Mouse (Mus musculus): Measurements from ENCODE around the gene Odf3b. TPM values are rescaled to one million over a fixed set of nuclear protein-coding genes. Genes with fewer than 3 reads are reported as not detected.

Gene Odf3b
- 0.23 and 0.29 TPM in 2 replicates for polyA plus RNA-seq (2015; fragmentation: Nextera tagmentation; extraction: Ambion mirVana)

GRCm38 (mm10) chr15:89378831-89379401 lies at the start of gene Odf3b:
Odf3b (minus strand) TSS chr15:89379282.
- Histone ChIP-seq H3K27ac (no peak within 1 kb of the TSS), H3K4me3 (peak within 1 kb of the TSS; percentile 46), H3K9me3 (no peaks in the 10 kb centered on the region), H3K27me3 (peaks cover 79% of the 10 kb centered on the region), H3K4me2 (replicated peaks) (peak within 1 kb of the TSS; percentile 76), H3K36me3 (no peaks in the 10 kb centered on the region), H3K9ac (peak within 1 kb of the TSS; percentile 62), H3K4me1 (peaks cover 30% of the 10 kb centered on the region)
- ATAC-seq (ENCODE audit: low FRiP score, low read depth): no peak
- 1% methylated on average over 33 of the region's 33 CpGs for WGBS

DNA sequence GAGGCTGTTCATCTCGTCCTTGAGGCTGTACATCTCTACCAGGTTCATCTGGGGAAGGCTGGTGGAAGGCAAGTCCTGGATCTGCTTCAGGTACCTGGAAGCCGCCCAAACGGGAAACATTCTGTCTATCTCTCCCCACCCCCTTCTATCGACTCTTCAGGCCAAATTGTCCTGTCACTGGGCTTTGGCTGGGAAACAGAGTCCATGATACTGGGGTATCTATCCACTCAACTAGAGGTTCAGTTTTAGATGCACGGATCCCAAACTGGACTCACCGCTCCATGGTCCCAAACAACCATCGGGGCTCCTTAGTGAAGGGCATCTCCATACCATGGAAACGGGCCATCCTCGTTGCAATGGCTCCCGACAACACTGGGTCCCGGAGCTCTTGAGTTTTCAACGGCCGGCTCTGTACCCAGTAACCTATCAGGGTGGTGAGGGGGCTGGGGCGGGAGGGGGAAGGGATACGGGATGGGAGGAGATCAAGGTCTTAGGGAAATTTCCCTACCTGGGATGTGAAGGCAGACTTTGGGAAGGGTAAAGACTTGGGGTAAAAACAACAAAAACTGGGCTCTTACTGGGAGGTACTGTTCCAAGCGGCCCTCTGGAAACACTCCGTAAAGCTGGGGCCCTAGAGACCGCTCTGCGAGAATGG lies 49.2 kb upstream of the Odf3b start:
- Histone ChIP-seq H3K27ac (no peak overlapping the region), H3K9ac (peak overlapping the region; percentile 75), H3K27me3 (no peaks in the 10 kb centered on the region), H3K9me3 (no peaks in the 10 kb centered on the region), H3K4me1 (peaks cover 22% of the 10 kb centered on the region), H3K36me3 (peaks cover 26% of the 10 kb centered on the region), H3K4me3 (peak overlapping the region; percentile 77), H3K4me2 (replicated peaks) (peak overlapping the region; percentile 91)
- no peak for ATAC-seq (ENCODE audit: low FRiP score, low read depth)
- WGBS: 82% methylated on average over 19 of the region's 19 CpGs

- no peak overlapping the region for H3K27ac ChIP-seq
- H3K27me3 ChIP-seq: no peaks in the 10 kb centered on the region
- ATAC-seq (ENCODE audit: low FRiP score, low read depth): no peak
- H3K36me3 ChIP-seq: peaks cover 26% of the 10 kb centered on the region
- H3K4me3 ChIP-seq: no peak overlapping the region
- H3K9ac ChIP-seq: no peak overlapping the region
- WGBS: 94% methylated on average over 10 of the region's 10 CpGs
- H3K4me1 ChIP-seq: peaks cover 22% of the 10 kb centered on the region
- no peak overlapping the region for H3K4me2 ChIP-seq (replicated peaks)
- no peaks in the 10 kb centered on the region for H3K9me3 ChIP-seq
Observed at GRCm38 (mm10) chr15:89426716-89427115, 47.6 kb upstream of the Odf3b start.

- H3K4me1 ChIP-seq: peaks cover 22% of the 10 kb centered on the region
- no peak within 1 kb of the TSS for H3K27ac ChIP-seq
- no peak for ATAC-seq (ENCODE audit: low FRiP score, low read depth)
- H3K4me3 ChIP-seq: no peak within 1 kb of the TSS
- peaks cover 26% of the 10 kb centered on the region for H3K36me3 ChIP-seq
- no peaks in the 10 kb centered on the region for H3K9me3 ChIP-seq
- H3K9ac ChIP-seq: peak within 1 kb of the TSS; percentile 31; the same call in 1 of the 2 replicates
- H3K4me2 ChIP-seq (replicated peaks): peak within 1 kb of the TSS; percentile 28; the same call in 1 of the 2 replicates
- no peaks in the 10 kb centered on the region for H3K27me3 ChIP-seq
- 27% methylated on average over 6 of the region's 6 CpGs for WGBS
Observed at GRCm38 (mm10) chr15:89425711-89426121, 46.6 kb upstream of the Odf3b start, which contains the start of gene Cpt1b. Cpt1b (minus strand) TSS chr15:89425863.

GRCm38 (mm10) chr15:89424621-89425020 lies 45.5 kb upstream of the Odf3b start:
- WGBS: 83% methylated on average over 8 of the region's 8 CpGs
- Histone ChIP-seq H3K27me3 (no peaks in the 10 kb centered on the region), H3K4me3 (no peak overlapping the region), H3K36me3 (peaks cover 35% of the 10 kb centered on the region), H3K4me2 (replicated peaks) (no peak overlapping the region), H3K27ac (no peak overlapping the region), H3K4me1 (peaks cover 17% of the 10 kb centered on the region), H3K9ac (no peak overlapping the region), H3K9me3 (no peaks in the 10 kb centered on the region)
- no peak for ATAC-seq (ENCODE audit: low FRiP score, low read depth)

DNA sequence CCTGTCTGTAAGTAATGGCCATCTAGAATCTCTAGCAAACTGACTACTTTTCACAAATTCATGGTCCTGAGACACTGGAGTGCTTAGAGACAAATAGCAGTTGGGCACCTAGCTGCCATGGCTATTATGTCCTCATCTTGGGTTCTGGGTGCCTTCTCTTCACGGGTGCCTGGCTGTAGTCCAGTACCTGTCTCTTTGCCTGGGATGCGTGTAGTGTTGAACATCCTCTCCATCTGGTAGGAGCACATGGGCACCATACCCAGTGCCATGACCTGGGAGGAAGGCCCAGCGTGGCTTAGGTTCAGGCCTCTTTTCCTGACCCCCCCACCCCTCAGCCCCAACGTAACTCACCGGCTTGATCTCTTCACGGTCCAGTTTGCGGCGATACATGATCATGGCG lies 42.9 kb upstream of the Odf3b start:
- 94% methylated on average over 9 of the region's 9 CpGs for WGBS
- H3K4me2 ChIP-seq (replicated peaks): no peak overlapping the region
- ATAC-seq (ENCODE audit: low FRiP score, low read depth): no peak
- H3K4me1 ChIP-seq: peaks cover 7% of the 10 kb centered on the region
- H3K27me3 ChIP-seq: no peaks in the 10 kb centered on the region
- H3K9ac ChIP-seq: no peak overlapping the region
- H3K4me3 ChIP-seq: no peak overlapping the region
- H3K9me3 ChIP-seq: no peaks in the 10 kb centered on the region
- peaks cover 32% of the 10 kb centered on the region for H3K36me3 ChIP-seq
- H3K27ac ChIP-seq: no peak overlapping the region

GRCm38 (mm10) chr15:89415282-89415681 lies 36.2 kb upstream of the Odf3b start:
- no peaks in the 10 kb centered on the region for H3K4me1 ChIP-seq
- H3K9ac ChIP-seq: no peak overlapping the region
- H3K27ac ChIP-seq: no peak overlapping the region
- no peaks in the 10 kb centered on the region for H3K27me3 ChIP-seq
- 89% methylated on average over 8 of the region's 8 CpGs for WGBS
- no peaks in the 10 kb centered on the region for H3K9me3 ChIP-seq
- no peak overlapping the region for H3K4me3 ChIP-seq
- ATAC-seq (ENCODE audit: low FRiP score, low read depth): no peak
- H3K4me2 ChIP-seq (replicated peaks): no peak overlapping the region
- H3K36me3 ChIP-seq: peaks cover 18% of the 10 kb centered on the region

- Histone ChIP-seq H3K4me1 (no peaks in the 10 kb centered on the region), H3K27me3 (no peaks in the 10 kb centered on the region), H3K9me3 (peaks cover 15% of the 10 kb centered on the region; the same call in 1 of the 2 replicates), H3K9ac (no peak within 1 kb of the TSS), H3K27ac (no peak within 1 kb of the TSS), H3K4me2 (replicated peaks) (no peak within 1 kb of the TSS), H3K4me3 (no peak within 1 kb of the TSS), H3K36me3 (no peaks in the 10 kb centered on the region)
- WGBS: 82% methylated on average over 20 of the region's 24 CpGs
- ATAC-seq (ENCODE audit: low FRiP score, low read depth): no peak
Observed at GRCm38 (mm10) chr15:89410118-89410517, 31.0 kb upstream of the Odf3b start, which contains the start of gene Syce3. Syce3 (minus strand) TSS chr15:89410503.

- H3K4me3 ChIP-seq: no peak overlapping the region
- no peaks in the 10 kb centered on the region for H3K4me1 ChIP-seq
- no peak for ATAC-seq (ENCODE audit: low FRiP score, low read depth)
- H3K4me2 ChIP-seq (replicated peaks): no peak overlapping the region
- no peak overlapping the region for H3K9ac ChIP-seq
- H3K9me3 ChIP-seq: peaks cover 15% of the 10 kb centered on the region; the same call in 1 of the 2 replicates
- H3K27me3 ChIP-seq: no peaks in the 10 kb centered on the region
- no peaks in the 10 kb centered on the region for H3K36me3 ChIP-seq
- H3K27ac ChIP-seq: no peak overlapping the region
Observed at GRCm38 (mm10) chr15:89406691-89407090, 27.6 kb upstream of the Odf3b start.

- H3K27ac ChIP-seq: no peak overlapping the region
- H3K4me2 ChIP-seq (replicated peaks): no peak overlapping the region
- no peak overlapping the region for H3K9ac ChIP-seq
- H3K4me1 ChIP-seq: no peaks in the 10 kb centered on the region
- ATAC-seq (ENCODE audit: low FRiP score, low read depth): no peak
- H3K27me3 ChIP-seq: no peaks in the 10 kb centered on the region
- H3K36me3 ChIP-seq: no peaks in the 10 kb centered on the region
- peaks cover 15% of the 10 kb centered on the region; the same call in 1 of the 2 replicates for H3K9me3 ChIP-seq
- 78% methylated on average over 10 of the region's 10 CpGs for WGBS
- no peak overlapping the region for H3K4me3 ChIP-seq
Observed at GRCm38 (mm10) chr15:89404831-89405623, 25.9 kb upstream of the Odf3b start.

- Histone ChIP-seq H3K36me3 (no peaks in the 10 kb centered on the region), H3K4me2 (replicated peaks) (no peak overlapping the region), H3K27me3 (no peaks in the 10 kb centered on the region), H3K27ac (no peak overlapping the region), H3K4me3 (no peak overlapping the region), H3K9me3 (peaks cover 9% of the 10 kb centered on the region; the same call in 1 of the 2 replicates), H3K4me1 (no peaks in the 10 kb centered on the region), H3K9ac (no peak overlapping the region)
- 73% methylated on average over 1 of the region's 1 CpGs for WGBS
- no peak for ATAC-seq (ENCODE audit: low FRiP score, low read depth)
Observed at GRCm38 (mm10) chr15:89402471-89402870, 23.4 kb upstream of the Odf3b start.

GRCm38 (mm10) chr15:89399716-89400115 lies 20.6 kb upstream of the Odf3b start:
- ATAC-seq (ENCODE audit: low FRiP score, low read depth): no peak

More at GRCm38 (mm10) chr15:89399716-89400115, 20.6 kb upstream of the Odf3b start:
- no peak overlapping the region for H3K9ac ChIP-seq
- 62% methylated on average over 1 of the region's 1 CpGs for WGBS
- H3K4me2 ChIP-seq (replicated peaks): no peak overlapping the region
- H3K9me3 ChIP-seq: no peaks in the 10 kb centered on the region
- H3K27me3 ChIP-seq: no peaks in the 10 kb centered on the region
- H3K4me3 ChIP-seq: no peak overlapping the region
- no peaks in the 10 kb centered on the region for H3K4me1 ChIP-seq
- no peak overlapping the region for H3K27ac ChIP-seq
- no peaks in the 10 kb centered on the region for H3K36me3 ChIP-seq

Data from limb, embryonic 13.5 days (tissue).